Mouse (Mus musculus) E14TG2a.4 (cell line): ENCODE measurements around the gene Gng12.

ENCODE experiments used
- CTCF ChIP-seq: conservative IDR thresholded peaks from 2 replicates; pipeline ENCODE4 v1.5.1; 2014; ENCODE audit warnings: low read length
- NANOG ChIP-seq: IDR thresholded peaks from 2 replicates; pipeline ENCODE4 v1.6.1; 2014; ENCODE audit warnings: borderline replicate concordance, low read length, mixed read lengths
- POU5F1 ChIP-seq: IDR thresholded peaks from 2 replicates; pipeline ENCODE4 v1.6.1; 2014; ENCODE audit warnings: low read length, borderline replicate concordance

DNA sequence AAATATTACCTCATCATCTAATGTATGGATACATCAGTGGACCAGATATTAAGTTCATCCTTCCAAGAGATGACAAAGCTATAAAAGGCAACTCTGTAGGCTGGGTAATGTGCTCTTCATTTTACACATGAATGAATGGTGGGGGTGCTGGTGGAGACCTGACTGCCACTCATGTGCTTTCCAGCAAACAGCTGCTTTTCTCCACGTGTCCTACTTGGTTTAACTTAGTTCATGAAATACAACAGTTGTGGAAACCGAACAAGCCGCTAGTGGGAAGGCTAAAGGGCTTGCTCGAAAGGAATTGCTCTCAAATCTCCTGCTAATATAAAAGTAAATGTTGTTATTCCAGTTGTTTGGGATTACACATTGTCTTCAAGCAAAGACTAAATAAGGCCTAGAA lies 137.4 kb downstream of the Gng12 start:
- TF ChIP-seq CTCF: no peak
- no peak for TF ChIP-seq POU5F1
- TF ChIP-seq NANOG: no peak
